Mouse (Mus musculus) lung, postnatal 0 days (tissue): ENCODE results near the gene Gm37240. TPM values are rescaled to one million over a fixed set of nuclear protein-coding genes. Genes with fewer than 3 reads are reported as not detected.

ENCODE experiments used
- ATAC-seq: fragments of 200-750 bp; cut with Nextera tagmentation; 2 replicates; pipeline ENCODE4 v1.8.0; 2017; ENCODE audit warnings: moderate library complexity
- DNase-seq: peaks from one replicate; pipeline ENCODE4 v3.0.0-alpha.2; 2016; ENCODE audit warnings: low spot score
- H3K27ac ChIP-seq: fragments of 300-500 bp; sonication (generic); 2 replicates; pipeline ENCODE4 v1.5.1; 2014; ENCODE audit warnings: antibody characterized with exemption, mild to moderate bottlenecking, low read length, mixed read lengths
- H3K27me3 ChIP-seq: fragments of 300-500 bp; sonication (generic); replicated peaks from 2 replicates; pipeline ENCODE4 v1.6.1; 2014; ENCODE audit warnings: low read length, mixed read lengths; ENCODE audit not compliant: insufficient read depth
- H3K36me3 ChIP-seq: fragments of 300-500 bp; sonication (generic); 2 replicates; pipeline ENCODE4 v1.6.1; 2014; ENCODE audit warnings: low read length, mixed read lengths; ENCODE audit not compliant: insufficient read depth
- H3K4me1 ChIP-seq: fragments of 300-500 bp; sonication (generic); 2 replicates; pipeline ENCODE4 v1.6.1; 2014; ENCODE audit warnings: antibody characterized with exemption, low read depth, low read length, mixed read lengths; ENCODE audit not compliant: insufficient read depth
- H3K4me2 ChIP-seq: fragments of 300-500 bp; sonication (generic); replicated peaks from 2 replicates; pipeline ENCODE4 v1.6.1; 2014; ENCODE audit warnings: low read depth, mild to moderate bottlenecking, low read length, moderate library complexity, mixed read lengths
- H3K4me3 ChIP-seq: fragments of 300-500 bp; sonication (generic); 2 replicates; pipeline ENCODE4 v1.5.1; 2014; ENCODE audit warnings: low read depth, low read length
- H3K9ac ChIP-seq: fragments of 300-500 bp; sonication (generic); replicated peaks from 2 replicates; pipeline ENCODE4 v1.6.1; 2014; ENCODE audit warnings: low read depth, mild to moderate bottlenecking
- H3K9me3 ChIP-seq: fragments of 300-500 bp; sonication (generic); 2 replicates; pipeline ENCODE4 v1.6.1; 2016; ENCODE audit warnings: low read length, mixed read lengths
- CTCF ChIP-seq: IDR thresholded peaks from 2 replicates; pipeline ENCODE4 v1.5.1; 2016; ENCODE audit warnings: antibody characterized with exemption, mild to moderate bottlenecking
- EP300 ChIP-seq: IDR thresholded peaks from 2 replicates; pipeline ENCODE4 v1.6.1; 2016; ENCODE audit warnings: antibody characterized with exemption, mild to moderate bottlenecking, control low read depth
- WGBS: fragments of 180-500 bp; shearing (Covaris S2); extraction: QIAGEN DNeasy Blood & Tissue Kit; methylation state at CpG from one replicate; pipeline ENCODE4 v1.1.7; 2014; 5-methylcytosine and 5-hydroxymethylcytosine counted together
- polyA plus RNA-seq: library from polyadenylated mRNA; unstranded; fragments of >200 nt; fragmentation: Nextera tagmentation; extraction: Ambion mirVana; gene quantifications from 2 replicates; pipeline ENCODE4 v1.2.1, GENCODE M21; 2015

Gene Gm37240
- polyA plus RNA-seq, 1 experiment from 2014 or later: 8.9 TPM

- no peak overlapping the region for H3K9ac ChIP-seq
- H3K4me3 ChIP-seq: no peak overlapping the region
- TF ChIP-seq CTCF (no peak), EP300 (no peak)
- no peak for DNase-seq
- 54% methylated on average over 12 of the region's 12 CpGs for WGBS
- ATAC-seq: no peak
- H3K36me3 ChIP-seq: no peaks in the 10 kb centered on the region
- no peaks in the 10 kb centered on the region for H3K27me3 ChIP-seq
- H3K9me3 ChIP-seq: no peaks in the 10 kb centered on the region
- H3K27ac ChIP-seq: no peak overlapping the region
- H3K4me1 ChIP-seq: no peaks in the 10 kb centered on the region
- no peak overlapping the region for H3K4me2 ChIP-seq
Measured at GRCm38 (mm10) chr3:85341103-85341860, 546.0 kb downstream of the Gm37240 start.

GRCm38 (mm10) chr3:85340491-85340890 lies 546.8 kb downstream of the Gm37240 start:
- no peak overlapping the region for H3K4me2 ChIP-seq
- DNase-seq (no peak), ATAC-seq (no peak)
- no peaks in the 10 kb centered on the region for H3K36me3 ChIP-seq
- H3K9ac ChIP-seq: no peak overlapping the region
- H3K4me3 ChIP-seq: no peak overlapping the region
- no peak overlapping the region for H3K27ac ChIP-seq
- no peaks in the 10 kb centered on the region for H3K4me1 ChIP-seq
- WGBS: 13% methylated on average over 3 of the region's 3 CpGs
- no peaks in the 10 kb centered on the region for H3K9me3 ChIP-seq
- H3K27me3 ChIP-seq: no peaks in the 10 kb centered on the region
- TF ChIP-seq EP300 (no peak), CTCF (no peak)

DNA sequence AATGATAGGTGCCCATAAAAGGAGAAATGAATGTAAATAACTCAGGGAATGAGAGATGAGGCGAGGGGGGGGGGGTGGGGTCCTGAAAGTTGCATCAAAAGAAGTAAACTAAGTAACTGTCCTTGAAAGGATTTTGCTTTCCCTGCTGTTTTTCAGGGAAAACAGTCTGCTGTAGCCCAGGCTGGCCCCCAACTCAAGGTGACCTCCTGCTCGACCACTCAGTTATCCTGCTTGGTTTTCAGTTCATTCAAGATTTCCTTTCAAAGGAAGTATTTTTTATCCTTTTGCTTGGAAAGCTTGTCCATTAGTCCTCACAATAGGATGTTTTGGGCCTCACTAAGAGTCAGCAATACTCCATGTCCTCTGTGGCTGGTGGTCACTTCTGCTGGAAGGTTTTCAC lies 547.4 kb downstream of the Gm37240 start:
- TF ChIP-seq CTCF: no peak
- TF ChIP-seq EP300: no peak
- no peaks in the 10 kb centered on the region for H3K27me3 ChIP-seq
- H3K4me2 ChIP-seq: no peak overlapping the region
- DNase-seq: no peak
- no peak overlapping the region for H3K9ac ChIP-seq
- H3K36me3 ChIP-seq: no peaks in the 10 kb centered on the region
- no peak for ATAC-seq
- H3K9me3 ChIP-seq: no peaks in the 10 kb centered on the region
- H3K4me1 ChIP-seq: no peaks in the 10 kb centered on the region
- H3K27ac ChIP-seq: no peak overlapping the region
- WGBS: 77% methylated on average over 2 of the region's 2 CpGs
- H3K4me3 ChIP-seq: no peak overlapping the region

- ATAC-seq (no peak), DNase-seq (no peak)
- no peak overlapping the region for H3K4me2 ChIP-seq
- H3K9ac ChIP-seq: no peak overlapping the region
- H3K27me3 ChIP-seq: no peaks in the 10 kb centered on the region
- no peaks in the 10 kb centered on the region for H3K4me1 ChIP-seq
- WGBS: 83% methylated on average over 10 of the region's 10 CpGs
- H3K4me3 ChIP-seq: no peak overlapping the region
- H3K36me3 ChIP-seq: no peaks in the 10 kb centered on the region
- no peak overlapping the region for H3K27ac ChIP-seq
- no peaks in the 10 kb centered on the region for H3K9me3 ChIP-seq
- no peak for TF ChIP-seq EP300
- TF ChIP-seq CTCF: no peak
Measured at GRCm38 (mm10) chr3:85339269-85339820, 548.0 kb downstream of the Gm37240 start.

DNA sequence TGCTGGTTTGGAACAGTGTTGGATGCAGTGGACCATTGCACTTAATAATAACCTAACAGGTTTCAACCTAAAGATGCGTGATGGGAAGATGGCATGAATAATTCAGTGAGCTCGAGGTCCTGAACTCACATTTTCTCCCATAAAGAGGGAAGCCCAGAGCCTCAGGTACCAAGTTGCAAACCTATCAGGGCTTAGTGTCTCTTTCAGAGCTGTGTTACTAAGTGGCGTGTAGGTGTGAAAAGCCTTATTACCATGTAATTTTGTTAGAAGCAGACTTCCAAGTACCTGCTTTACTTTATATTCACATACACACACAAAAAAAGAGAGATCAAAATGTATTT lies 548.6 kb downstream of the Gm37240 start:
- TF ChIP-seq EP300 (no peak), CTCF (no peak)
- H3K4me2 ChIP-seq: no peak overlapping the region
- no peak overlapping the region for H3K4me3 ChIP-seq
- no peak for DNase-seq
- no peaks in the 10 kb centered on the region for H3K9me3 ChIP-seq
- no peaks in the 10 kb centered on the region for H3K4me1 ChIP-seq
- H3K36me3 ChIP-seq: no peaks in the 10 kb centered on the region
- no peaks in the 10 kb centered on the region for H3K27me3 ChIP-seq
- ATAC-seq: no peak
- whole genome bisulfite sequencing: 81% methylated on average over 3 of the region's 3 CpGs
- no peak overlapping the region for H3K27ac ChIP-seq
- H3K9ac ChIP-seq: no peak overlapping the region

DNA sequence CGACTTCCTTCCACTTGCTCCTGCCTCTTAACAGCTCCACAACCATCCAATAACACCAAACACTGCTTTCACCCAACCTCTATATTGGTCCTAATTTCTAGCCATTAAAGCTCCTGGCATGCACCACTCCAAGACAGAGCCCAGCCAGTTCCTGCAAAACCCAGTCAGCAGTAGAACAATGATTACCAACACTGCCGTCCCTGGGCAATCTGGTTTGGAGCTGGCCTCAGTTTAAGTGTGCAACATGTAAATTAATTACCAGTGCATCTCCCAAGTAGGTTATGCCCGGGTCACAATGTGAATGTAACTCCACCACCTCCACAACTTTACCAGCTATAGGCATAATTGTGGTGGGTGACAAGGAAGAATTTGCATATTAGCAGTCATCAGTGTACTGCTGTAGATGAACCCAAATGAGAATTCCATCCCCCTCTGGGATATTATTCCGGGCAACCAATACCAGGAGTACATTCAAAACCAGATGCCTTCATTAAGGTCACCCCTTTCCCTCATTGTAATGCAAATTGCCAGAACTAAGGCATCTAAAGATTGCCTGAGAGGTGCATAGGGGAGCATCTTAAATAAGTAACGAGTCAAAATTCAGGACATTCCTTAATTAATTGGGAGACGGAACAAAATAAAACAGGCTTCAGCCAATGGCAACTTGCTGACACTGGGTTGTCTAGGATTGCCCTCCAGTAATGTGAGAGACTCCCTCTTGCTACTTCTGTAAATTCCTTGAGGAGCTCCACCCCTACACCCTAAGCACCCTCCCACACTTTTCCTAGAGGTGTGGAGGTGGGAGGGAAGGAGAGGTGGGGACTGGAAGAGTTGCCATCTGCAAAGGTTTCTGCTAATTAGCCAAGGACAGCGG lies 549.2 kb downstream of the Gm37240 start:
- no peaks in the 10 kb centered on the region for H3K4me1 ChIP-seq
- TF ChIP-seq EP300 (no peak), CTCF (no peak)
- H3K4me2 ChIP-seq: no peak overlapping the region
- H3K36me3 ChIP-seq: no peaks in the 10 kb centered on the region
- 85% methylated on average over 7 of the region's 7 CpGs for WGBS
- no peak overlapping the region for H3K27ac ChIP-seq
- H3K9me3 ChIP-seq: no peaks in the 10 kb centered on the region
- ATAC-seq (no peak), DNase-seq (no peak)
- H3K4me3 ChIP-seq: no peak overlapping the region
- H3K27me3 ChIP-seq: no peaks in the 10 kb centered on the region
- no peak overlapping the region for H3K9ac ChIP-seq
